Mouse (Mus musculus) neural tube, embryonic 11.5 days (tissue): ENCODE data around the gene Hcn3. TPM values are rescaled to one million over a fixed set of nuclear protein-coding genes. Genes with fewer than 3 reads are reported as not detected.

Experiments used
- ATAC-seq: fragments of 200-750 bp; cut with Nextera tagmentation; 2 replicates; pipeline ENCODE4 v1.8.0; 2017; ENCODE audit warnings: moderate number of reproducible peaks, mild to moderate bottlenecking, moderate TSS enrichment, moderate library complexity; ENCODE audit not compliant: insufficient read depth, low FRiP score, low TSS enrichment
- DNase-seq: peaks from one replicate; pipeline ENCODE4 v3.0.0-alpha.2; 2015; ENCODE audit warnings: low spot score
- H3K27ac ChIP-seq: fragments of 300-500 bp; sonication (generic); 2 replicates; pipeline ENCODE4 v1.5.1; 2014; ENCODE audit warnings: low read depth, mild to moderate bottlenecking, low read length
- H3K27me3 ChIP-seq: fragments of 300-500 bp; sonication (generic); 2 replicates; pipeline ENCODE4 v1.6.1; 2014; ENCODE audit warnings: mild to moderate bottlenecking, low read length, mixed read lengths; ENCODE audit not compliant: control insufficient read depth, insufficient read depth
- H3K36me3 ChIP-seq: fragments of 300-500 bp; sonication (generic); 2 replicates; pipeline ENCODE4 v1.6.1; 2014; ENCODE audit warnings: mild to moderate bottlenecking, low read length, moderate library complexity, mixed read lengths; ENCODE audit not compliant: control insufficient read depth, insufficient read depth
- H3K4me1 ChIP-seq: fragments of 300-500 bp; sonication (generic); 2 replicates; pipeline ENCODE4 v1.6.1; 2014; ENCODE audit warnings: low read length, mixed read lengths; ENCODE audit not compliant: control insufficient read depth, insufficient read depth
- H3K4me2 ChIP-seq: fragments of 300-500 bp; sonication (generic); 2 replicates; pipeline ENCODE4 v1.6.1; 2014; ENCODE audit warnings: low read depth, mild to moderate bottlenecking, moderate library complexity
- H3K4me3 ChIP-seq: fragments of 300-500 bp; sonication (generic); 2 replicates; pipeline ENCODE4 v1.5.1; 2014; ENCODE audit warnings: low read depth, low read length
- H3K9ac ChIP-seq: fragments of 300-500 bp; sonication (generic); 2 replicates; pipeline ENCODE4 v1.6.1; 2014; ENCODE audit warnings: mild to moderate bottlenecking, low read length
- H3K9me3 ChIP-seq: fragments of 300-500 bp; sonication (generic); 2 replicates; pipeline ENCODE4 v1.6.1; 2016; ENCODE audit warnings: low read length; ENCODE audit not compliant: control insufficient read depth
- WGBS: fragments of 180-500 bp; shearing (Covaris S2); extraction: QIAGEN DNeasy Blood & Tissue Kit; methylation state at CpG from one replicate; pipeline ENCODE4 v1.1.7; 2014; 5-methylcytosine and 5-hydroxymethylcytosine counted together
- polyA plus RNA-seq: library from polyadenylated mRNA; unstranded; fragments of >200 nt; fragmentation: Nextera tagmentation; extraction: Ambion mirVana; gene quantifications from 2 replicates; pipeline ENCODE4 v1.2.1, GENCODE M21; 2014

The Hcn3 gene
- polyA plus RNA-seq, 1 experiment from 2014 or later: 7.5 TPM

- H3K4me1 ChIP-seq: peaks cover 15% of the 10 kb centered on the region
- H3K4me3 ChIP-seq: no peak overlapping the region; the same call in 1 of the 2 replicates
- no peak overlapping the region for H3K9ac ChIP-seq
- H3K9me3 ChIP-seq: no peaks in the 10 kb centered on the region
- DNase-seq: no peak
- ATAC-seq: no peak
- no peaks in the 10 kb centered on the region for H3K27me3 ChIP-seq
- 65% methylated on average over 12 of the region's 12 CpGs for WGBS
- H3K36me3 ChIP-seq: peaks cover 7% of the 10 kb centered on the region
- no peak overlapping the region for H3K27ac ChIP-seq
- H3K4me2 ChIP-seq: peak overlapping the region; percentile 39; the same call in 1 of the 2 replicates
These were observed 57.3 kb downstream of the Hcn3 start for GRCm38 (mm10) chr3:89102495-89103290.

GRCm38 (mm10) chr3:89101812-89102494 is 58.0 kb downstream of the Hcn3 start, which contains the start of gene Fdps:
Fdps (minus strand) TSS chr3:89101959.
- peak within 1 kb of the TSS; percentile 81 for H3K4me3 ChIP-seq
- peaks cover 15% of the 10 kb centered on the region for H3K4me1 ChIP-seq
- peak; percentile 99 for ATAC-seq
- peak within 1 kb of the TSS; percentile 87 for H3K4me2 ChIP-seq
- peak; percentile 95 for DNase-seq
- H3K9me3 ChIP-seq: no peaks in the 10 kb centered on the region
- WGBS: under 1% methylated on average over 26 of the region's 26 CpGs
- no peaks in the 10 kb centered on the region for H3K27me3 ChIP-seq
- peak within 1 kb of the TSS; percentile 67 for H3K9ac ChIP-seq
- 0 out of 2 replicates have a peak within 1 kb of the TSS, but pooled peaks have one; percentile 46 for H3K27ac ChIP-seq
- peaks cover 7% of the 10 kb centered on the region for H3K36me3 ChIP-seq

- H3K9ac ChIP-seq: peak overlapping the region; percentile 67
- H3K27me3 ChIP-seq: no peaks in the 10 kb centered on the region
- WGBS: 0% methylated on average over 19 of the region's 19 CpGs
- DNase-seq (no peak), ATAC-seq (peak; percentile 40)
- H3K36me3 ChIP-seq: peaks cover 9% of the 10 kb centered on the region
- H3K4me1 ChIP-seq: peaks cover 15% of the 10 kb centered on the region
- H3K9me3 ChIP-seq: no peaks in the 10 kb centered on the region
- H3K27ac ChIP-seq: 0 out of 2 replicates have a peak overlapping the region, but pooled peaks have one; percentile 46
- peak overlapping the region; percentile 87 for H3K4me2 ChIP-seq
- peak overlapping the region; percentile 81 for H3K4me3 ChIP-seq
These were observed 58.6 kb downstream of the Hcn3 start for GRCm38 (mm10) chr3:89101459-89101811.

GRCm38 (mm10) chr3:89100811-89101210 is 59.2 kb downstream of the Hcn3 start, which contains the start of gene Gm43738:
Gm43738 (minus strand) TSS chr3:89101099.
- Histone ChIP-seq H3K4me1 (peaks cover 15% of the 10 kb centered on the region), H3K4me3 (peak within 1 kb of the TSS; percentile 81), H3K27ac (0 out of 2 replicates have a peak within 1 kb of the TSS, but pooled peaks have one; percentile 46), H3K4me2 (peak within 1 kb of the TSS; percentile 87), H3K9me3 (no peaks in the 10 kb centered on the region), H3K36me3 (peaks cover 9% of the 10 kb centered on the region), H3K9ac (peak within 1 kb of the TSS; percentile 67), H3K27me3 (no peaks in the 10 kb centered on the region)
- no peak for ATAC-seq
- no peak for DNase-seq
- WGBS: 48% methylated on average over 7 of the region's 7 CpGs

Other genes starting within 250 kb of the Hcn3 start
- 55.5 and 56.4 TPM in 2 replicates for gene Msto1, start 246.2 kb downstream of the Hcn3 start, polyA plus RNA-seq
- 12.3 and 13.8 TPM in 2 replicates for gene Ash1l, start 209.6 kb downstream of the Hcn3 start, polyA plus RNA-seq
- gene Dap3, start 209.0 kb downstream of the Hcn3 start, polyA plus RNA-seq: 165 and 168 TPM in 2 replicates
- 39.2 and 48.9 TPM in 2 replicates for gene Rusc1, start 66.9 kb downstream of the Hcn3 start, polyA plus RNA-seq
- 0.12 TPM in 1 of 2 replicates, not detected in the other for gene Gm43738, start 59.1 kb downstream of the Hcn3 start, polyA plus RNA-seq
- 384 TPM in 2 replicates for gene Fdps, start 58.2 kb downstream of the Hcn3 start, polyA plus RNA-seq
- 1.5 and 2.4 TPM in 2 replicates for gene Pklr, start 24.1 kb downstream of the Hcn3 start, polyA plus RNA-seq
- gene Clk2, start 4.6 kb upstream of the Hcn3 start, polyA plus RNA-seq: 26.5 and 32.3 TPM in 2 replicates
- 91.2 and 92.8 TPM in 2 replicates for gene Scamp3, start 17.3 kb upstream of the Hcn3 start, polyA plus RNA-seq
- 32.5 and 36.9 TPM in 2 replicates for gene Fam189b, start 22.9 kb upstream of the Hcn3 start, polyA plus RNA-seq
- 44.4 and 46.5 TPM in 2 replicates for gene Gba, start 42.7 kb upstream of the Hcn3 start, polyA plus RNA-seq
- gene Thbs3, start 55.0 kb upstream of the Hcn3 start, polyA plus RNA-seq: 26.3 and 26.6 TPM in 2 replicates
- 181 and 202 TPM in 2 replicates for gene Mtx1, start 66.9 kb upstream of the Hcn3 start, polyA plus RNA-seq
- 1.6 and 1.8 TPM in 2 replicates for gene Muc1, start 68.9 kb upstream of the Hcn3 start, polyA plus RNA-seq
- gene Krtcap2, start 85.8 kb upstream of the Hcn3 start, polyA plus RNA-seq: 237 and 255 TPM in 2 replicates
- 11.6 and 12.8 TPM in 2 replicates for gene Trim46, start 86.1 kb upstream of the Hcn3 start, polyA plus RNA-seq
- 86.1 and 88.5 TPM in 2 replicates for gene Dpm3, start 99.2 kb upstream of the Hcn3 start, polyA plus RNA-seq
- 33.8 and 37.6 TPM in 2 replicates for gene Slc50a1, start 110.4 kb upstream of the Hcn3 start, polyA plus RNA-seq
- gene Efna1, start 120.9 kb upstream of the Hcn3 start, polyA plus RNA-seq: 13.7 and 15.9 TPM in 2 replicates
- 32.7 and 36.5 TPM in 2 replicates for gene Efna3, start 162.8 kb upstream of the Hcn3 start, polyA plus RNA-seq
- 20.5 and 21.6 TPM in 2 replicates for gene Efna4, start 177.8 kb upstream of the Hcn3 start, polyA plus RNA-seq
- 16.3 and 18.3 TPM in 2 replicates for gene Adam15, start 189.8 kb upstream of the Hcn3 start, polyA plus RNA-seq
- 0.20 TPM in 1 of 2 replicates, not detected in the other for gene Dcst2, start 201.8 kb upstream of the Hcn3 start, polyA plus RNA-seq
- gene Dcst1, start 205.1 kb upstream of the Hcn3 start, polyA plus RNA-seq: 0.31 and 0.41 TPM in 2 replicates
- 0.25 and 0.54 TPM in 2 replicates for gene Zbtb7b, start 234.6 kb upstream of the Hcn3 start, polyA plus RNA-seq
- 0.13 and 0.73 TPM in 2 replicates for gene Lenep, start 242.6 kb upstream of the Hcn3 start, polyA plus RNA-seq